Mouse (Mus musculus): ENCODE data around the gene Cacnb1.

DNA sequence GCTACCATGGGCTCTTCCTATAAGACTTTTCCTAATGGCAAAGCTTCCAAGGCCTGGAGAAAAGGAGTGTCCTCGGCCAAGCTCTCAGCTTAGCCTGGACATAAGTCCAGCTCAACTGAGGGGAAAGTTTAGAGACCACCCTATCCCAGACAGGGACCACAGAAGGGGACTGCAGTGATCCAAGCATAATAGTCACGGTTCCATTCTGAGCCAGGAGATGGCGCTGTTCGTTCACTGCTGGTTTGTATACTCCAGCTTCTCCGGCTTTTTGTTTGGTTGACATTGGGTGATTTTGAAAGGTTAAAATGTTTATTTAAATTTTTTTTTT, 8.6 kb upstream of the Cacnb1 start:
- peak; percentile 82 for TF ChIP-seq CTCF (IDR thresholded peaks at IDR 0.05; ENCODE audit: insufficient read depth, low read length)
- no peak for TF ChIP-seq POLR2A (IDR thresholded peaks at IDR 0.05; ENCODE audit: borderline replicate concordance, extremely low read depth, low read depth, low read length)

All from lung, adult 2 months (tissue).